Mouse (Mus musculus): ENCODE results near the gene Prc1. TPM values are rescaled to one million over a fixed set of nuclear protein-coding genes. Genes with fewer than 3 reads are reported as not detected.

The Prc1 gene
- total and polyA plus RNA-seq, 3 experiments = 52.5 to 83.0 (median 75.6) TPM

DNA sequence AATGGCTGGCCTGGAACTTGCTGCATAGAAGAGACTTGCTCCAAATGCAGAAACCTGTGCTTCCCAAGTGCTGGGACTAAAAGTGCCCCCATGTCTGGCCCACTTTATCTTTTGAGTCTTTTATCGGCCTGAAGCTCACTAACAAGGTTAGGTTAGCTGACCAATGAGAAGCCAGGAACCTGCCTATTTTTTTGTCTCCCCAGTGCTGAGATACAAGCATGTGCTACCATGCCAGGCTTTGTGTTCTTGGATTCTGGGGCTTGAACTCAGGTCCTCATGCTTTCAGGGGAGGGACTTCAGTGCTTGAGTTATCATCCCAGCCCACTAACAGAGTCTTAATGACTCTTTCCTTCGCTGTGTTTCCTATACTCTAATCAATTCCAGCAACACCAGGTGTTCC lies 36.5 kb upstream of the Prc1 start:
- TF ChIP-seq EP300 (IDR thresholded peaks at IDR 0.05; ENCODE audit: low read length) (no peak), SMC3 (IDR thresholded peaks at IDR 0.05; ENCODE audit: low read depth, low read length) (no peak), JUND (conservative IDR thresholded peaks at IDR 0.05; ENCODE audit: low read depth, low read length) (no peak), MXI1 (IDR thresholded peaks at IDR 0.05; ENCODE audit: low read depth, low read length) (no peak), JUN (IDR thresholded peaks at IDR 0.05; ENCODE audit: insufficient read depth, low read depth, low read length) (no peak), ZKSCAN1 (IDR thresholded peaks at IDR 0.05; ENCODE audit: borderline replicate concordance, low read depth, low read length) (no peak)
- no peak overlapping the region for H3K9ac ChIP-seq (ENCODE audit: insufficient read depth, low read depth)
- H3K4me1 ChIP-seq (ENCODE audit: control insufficient read depth in 1 of 2, insufficient read depth in 2 of 2) = peaks cover 0 to 20% of the 10 kb centered on the region in 2 experiments; a peak in 2 of 4 replicates
- in situ Hi-C loops (cut with MboI; ENCODE audit: low pct_ligation_motif_present, low pct_unique_long_range_greater_than_20kb, low sequenced_read_pairs) (loop anchor here (25.0 kb wide), 1 partner anchor 245 kb away; the partner anchor contains the start of gene Zfp710), dilution Hi-C loops (cut with MboI; ENCODE audit: extremely low pct_ligation_motif_present, extremely low pct_unique_long_range_greater_than_20kb, low sequenced_read_pairs) (no loop called here)
- H3K36me3 ChIP-seq (replicated peaks in 1 of 2; ENCODE audit: control insufficient read depth in 1 of 2, insufficient read depth in 1 of 2, low read length in 1 of 2) = no peaks in the 10 kb centered on the region
- peaks cover 15% of the 10 kb centered on the region for H3K79me2 ChIP-seq (replicated peaks; ENCODE audit: control insufficient read depth, extremely low read depth, insufficient read depth, poor library complexity, severe bottlenecking)
- no peaks in the 10 kb centered on the region for H3K27me3 ChIP-seq (replicated peaks)
- no peak overlapping the region for H3K4me3 ChIP-seq (replicated peaks in 1 of 3; ENCODE audit: low read depth in 2 of 3, low read length in 2 of 3, poor library complexity in 1 of 3)
- DNase-seq (ENCODE audit: extremely low read depth) = no peak
- H3K27ac ChIP-seq (ENCODE audit: insufficient read depth, low read depth) = no peak overlapping the region
- H3K9me3 ChIP-seq (replicated peaks; ENCODE audit: low read length) = no peaks in the 10 kb centered on the region
- no peak overlapping the region for H3K4me2 ChIP-seq (ENCODE audit: insufficient read depth, low read depth, poor library complexity, severe bottlenecking)

DNA sequence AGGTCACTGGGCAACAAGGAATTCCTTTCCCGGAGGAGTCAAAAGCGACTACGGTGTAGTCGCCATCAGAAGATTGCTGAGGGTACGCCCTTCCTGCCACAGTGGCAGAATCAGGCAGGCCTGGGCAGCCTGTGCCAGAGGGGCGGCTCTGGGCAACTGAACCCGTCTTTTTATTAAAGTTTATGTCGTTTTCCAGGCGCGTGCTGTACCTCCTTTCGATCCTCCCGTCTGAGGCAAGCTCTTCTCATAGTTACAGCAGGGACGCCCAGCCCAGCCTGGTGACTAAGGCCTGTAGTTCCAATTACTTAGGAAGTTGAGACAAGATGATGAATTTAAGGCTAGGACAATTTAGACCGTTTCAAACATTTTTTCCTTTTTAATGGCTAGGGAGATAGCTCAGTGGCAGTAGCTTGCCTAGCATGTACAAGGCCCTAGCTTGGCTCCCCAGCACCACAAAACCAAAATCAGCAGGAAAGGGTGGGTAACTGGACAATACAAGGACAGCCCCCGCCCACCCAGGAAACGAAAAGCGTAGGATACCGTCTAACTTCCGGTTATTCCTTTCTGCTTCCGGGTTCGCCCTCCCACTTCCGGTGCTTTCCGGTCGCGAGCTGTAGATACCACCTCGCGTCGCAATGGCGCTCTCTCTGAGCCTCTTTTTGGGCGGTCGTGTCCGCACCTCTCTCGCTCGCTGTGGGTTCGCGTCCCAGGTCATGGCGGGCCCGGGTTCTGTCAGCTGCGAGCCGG lies 33.5 kb upstream of the Prc1 start, which contains the start of gene Ngrn:
TSS of gene Ngrn (plus strand) at position 591 of the 747 bp plus-strand sequence.
- in situ Hi-C loops (cut with MboI; ENCODE audit: low pct_ligation_motif_present, low pct_unique_long_range_greater_than_20kb, low sequenced_read_pairs) = loop anchor here (25.0 kb wide), 1 partner anchor 248 kb away; the partner anchor contains the start of gene Zfp710
- Histone ChIP-seq H3K27me3 (replicated peaks) (no peaks in the 10 kb centered on the region), H3K4me2 (ENCODE audit: insufficient read depth, low read depth, poor library complexity, severe bottlenecking) (peak within 1 kb of the TSS; percentile 78), H3K4me3 (replicated peaks in 1 of 3; ENCODE audit: low read depth in 2 of 3, low read length in 2 of 3, poor library complexity in 1 of 3) (peak within 1 kb of the TSS; percentile 80 to 99 (median 83)), H3K4me1 (ENCODE audit: control insufficient read depth in 1 of 2, insufficient read depth in 2 of 2) (peaks cover 3 to 23% of the 10 kb centered on the region in 2 experiments; a peak in 2 of 4 replicates), H3K27ac (ENCODE audit: insufficient read depth, low read depth) (peak within 1 kb of the TSS; percentile 49), H3K9me3 (replicated peaks; ENCODE audit: low read length) (no peaks in the 10 kb centered on the region), H3K36me3 (replicated peaks in 1 of 2; ENCODE audit: control insufficient read depth in 1 of 2, insufficient read depth in 1 of 2, low read length in 1 of 2) (peaks cover 20 to 28% of the 10 kb centered on the region in 2 experiments), H3K79me2 (replicated peaks; ENCODE audit: control insufficient read depth, extremely low read depth, insufficient read depth, poor library complexity, severe bottlenecking) (peaks cover 23% of the 10 kb centered on the region), H3K9ac (ENCODE audit: insufficient read depth, low read depth) (peak within 1 kb of the TSS; percentile 81)
- peak; percentile 90 for DNase-seq (ENCODE audit: extremely low read depth)
- dilution Hi-C loops (cut with MboI; ENCODE audit: extremely low pct_ligation_motif_present, extremely low pct_unique_long_range_greater_than_20kb, low sequenced_read_pairs) = no loop called here
- TF ChIP-seq SIN3A (IDR thresholded peaks at IDR 0.05; ENCODE audit: low read length) (peak; percentile 92), ZNF384 (IDR thresholded peaks at IDR 0.05; ENCODE audit: low read depth, low read length) (no peak), RCOR1 (conservative IDR thresholded peaks at IDR 0.05; ENCODE audit: low read depth, low read length) (peak; percentile 82), CHD1 (IDR thresholded peaks at IDR 0.05; ENCODE audit: low read depth, low read length) (no peak), TBP (conservative IDR thresholded peaks at IDR 0.05; ENCODE audit: low read depth, low read length) (peak; percentile 89), KAT2A (IDR thresholded peaks at IDR 0.05; ENCODE audit: insufficient replicate concordance, low read length) (peak; percentile 89; the same call in 1 of the 2 replicates), MAX (IDR thresholded peaks at IDR 0.05; ENCODE audit: low read length) (peak; percentile 73; the same call in 1 of the 2 replicates), HCFC1 (IDR thresholded peaks at IDR 0.05; ENCODE audit: low read depth, low read length) (peak; percentile 92), NELFE (IDR thresholded peaks at IDR 0.05; ENCODE audit: low read depth, low read length) (peak; percentile 97), BHLHE40 (IDR thresholded peaks at IDR 0.05; ENCODE audit: low read depth, low read length) (0 out of 2 replicates have a peak, but pooled peaks have one; percentile 14), ZMIZ1 (IDR thresholded peaks at IDR 0.05; ENCODE audit: low read depth, low read length) (peak; percentile 87), NRF1 (IDR thresholded peaks at IDR 0.05; ENCODE audit: low read depth, low read length) (peak; percentile 18; the same call in 1 of the 2 replicates), MAZ (IDR thresholded peaks at IDR 0.05; ENCODE audit: low read depth, low read length) (peak; percentile 82), MEF2A (IDR thresholded peaks at IDR 0.05; ENCODE audit: borderline replicate concordance, low read depth, low read length) (peak; percentile 36; the same call in 1 of the 2 replicates), POLR2A (IDR thresholded peaks at IDR 0.05; ENCODE audit: low read depth, low read length) (peak; percentile 90), UBTF (IDR thresholded peaks at IDR 0.05; ENCODE audit: low read depth, low read length) (no peak), IRF4 (IDR thresholded peaks at IDR 0.05; ENCODE audit: low read depth, low read length) (peak; percentile 88), POLR2AphosphoS2 (IDR thresholded peaks at IDR 0.05; ENCODE audit: low read depth, low read length) (peak; percentile 95), ZKSCAN1 (IDR thresholded peaks at IDR 0.05; ENCODE audit: borderline replicate concordance, low read depth, low read length) (no peak), TCF12 (IDR thresholded peaks at IDR 0.05; ENCODE audit: low read depth, low read length) (peak; percentile 84), GABPA (IDR thresholded peaks at IDR 0.05; ENCODE audit: insufficient replicate concordance, low read depth, low read length) (no peak; the same call in 1 of the 2 replicates), MXI1 (IDR thresholded peaks at IDR 0.05; ENCODE audit: low read depth, low read length) (peak; percentile 89), EP300 (IDR thresholded peaks at IDR 0.05; ENCODE audit: low read length) (no peak), MYC (IDR thresholded peaks at IDR 0.05; ENCODE audit: low read depth, low read length) (peak; percentile 78; the same call in 1 of the 2 replicates), JUND (conservative IDR thresholded peaks at IDR 0.05; ENCODE audit: low read depth, low read length) (no peak), MAFK (IDR thresholded peaks at IDR 0.05; ENCODE audit: insufficient replicate concordance, low read length) (no peak), ELF1 (IDR thresholded peaks at IDR 0.05; ENCODE audit: low read depth, low read length) (peak; percentile 97)

Measured in CH12.LX (cell line).